Mouse (Mus musculus): Measurements from ENCODE around the gene Nxn.

DNA sequence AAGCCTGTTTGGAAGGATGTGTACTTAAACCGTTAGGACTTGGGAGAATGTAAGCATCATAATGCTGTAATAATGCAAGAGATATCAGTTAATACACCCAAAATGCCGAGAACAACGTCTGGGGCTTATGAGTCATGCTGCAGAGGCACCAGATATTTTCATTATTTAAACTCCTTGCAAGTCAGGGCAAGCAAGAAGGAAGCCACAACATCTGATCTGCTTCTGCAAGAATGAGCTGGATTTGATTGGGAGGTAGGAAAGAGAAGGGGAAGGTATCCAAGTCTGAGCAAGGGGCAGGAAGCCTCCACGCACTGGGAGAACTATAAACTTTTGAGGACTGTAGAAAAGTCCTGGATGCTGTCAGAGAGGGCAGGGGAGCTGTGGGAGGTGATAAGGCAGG lies 86.1 kb downstream of the Nxn start:
- TF ChIP-seq POLR2A (IDR thresholded peaks at IDR 0.05; ENCODE audit: low read depth, low read length) (no peak; the same call in 1 of the 2 replicates), CTCF (IDR thresholded peaks at IDR 0.05; ENCODE audit: borderline replicate concordance, insufficient read depth, low read length) (no peak)

All from embryonic fibroblast, embryonic 13.5 days (primary cell).